Mouse (Mus musculus): ENCODE measurements at regions not wholly inside any gene's neighbourhood (a gene's known extent, or its start where the extent isn't known, plus 50 kb on each side); places are given as distances from the start of the nearest gene placed in this dataset.
A peak's percentile ranks its signal among the peaks of the same experiment; 100 is the strongest.

- H3K36me3 ChIP-seq (ENCODE audit: insufficient read depth, low read length) = no peaks in the 10 kb centered on the region
- TF ChIP-seq NANOG (IDR thresholded peaks at IDR 0.05; ENCODE audit: borderline replicate concordance, low read length) (no peak), CTCF (conservative IDR thresholded peaks at IDR 0.05; ENCODE audit: low read length) (no peak), POU5F1 (IDR thresholded peaks at IDR 0.05; ENCODE audit: borderline replicate concordance, low read length) (no peak)
- no peak overlapping the region for H3K4me3 ChIP-seq (replicated peaks; ENCODE audit: low read length)
- H3K27me3 ChIP-seq (ENCODE audit: insufficient read depth, low read length) = peaks cover 8% of the 10 kb centered on the region
- H3K4me1 ChIP-seq (replicated peaks; ENCODE audit: low read depth, low read length) = no peaks in the 10 kb centered on the region
- H3K9me3 ChIP-seq (ENCODE audit: low read length) = peaks cover 24% of the 10 kb centered on the region
Measured at GRCm38 (mm10) chr8:15273775-15274174, 227.9 kb upstream of the BB014433 start.

- H3K4me3 ChIP-seq (replicated peaks; ENCODE audit: low read length) = no peak overlapping the region
- TF ChIP-seq NANOG (IDR thresholded peaks at IDR 0.05; ENCODE audit: borderline replicate concordance, low read length) (no peak), POU5F1 (IDR thresholded peaks at IDR 0.05; ENCODE audit: borderline replicate concordance, low read length) (no peak), CTCF (conservative IDR thresholded peaks at IDR 0.05; ENCODE audit: low read length) (no peak)
- H3K27me3 ChIP-seq (ENCODE audit: insufficient read depth, low read length) = peaks cover 10% of the 10 kb centered on the region
- H3K4me1 ChIP-seq (replicated peaks; ENCODE audit: low read depth, low read length) = no peaks in the 10 kb centered on the region
- peaks cover 24% of the 10 kb centered on the region for H3K9me3 ChIP-seq (ENCODE audit: low read length)
- no peaks in the 10 kb centered on the region for H3K36me3 ChIP-seq (ENCODE audit: insufficient read depth, low read length)
Measured at GRCm38 (mm10) chr8:15271793-15272587, 226.1 kb upstream of the BB014433 start.

GRCm38 (mm10) chr8:15270290-15270689 is 224.4 kb upstream of the BB014433 start:
- no peak overlapping the region for H3K4me3 ChIP-seq (replicated peaks; ENCODE audit: low read length)
- H3K9me3 ChIP-seq (ENCODE audit: low read length) = peaks cover 17% of the 10 kb centered on the region
- H3K4me1 ChIP-seq (replicated peaks; ENCODE audit: low read depth, low read length) = no peaks in the 10 kb centered on the region
- H3K27me3 ChIP-seq (ENCODE audit: insufficient read depth, low read length) = peaks cover 10% of the 10 kb centered on the region
- H3K36me3 ChIP-seq (ENCODE audit: insufficient read depth, low read length) = no peaks in the 10 kb centered on the region
- TF ChIP-seq POU5F1 (IDR thresholded peaks at IDR 0.05; ENCODE audit: borderline replicate concordance, low read length) (no peak), NANOG (IDR thresholded peaks at IDR 0.05; ENCODE audit: borderline replicate concordance, low read length) (no peak), CTCF (conservative IDR thresholded peaks at IDR 0.05; ENCODE audit: low read length) (peak; percentile 49)

- no peaks in the 10 kb centered on the region for H3K4me1 ChIP-seq (replicated peaks; ENCODE audit: low read depth, low read length)
- H3K36me3 ChIP-seq (ENCODE audit: insufficient read depth, low read length) = no peaks in the 10 kb centered on the region
- H3K4me3 ChIP-seq (replicated peaks; ENCODE audit: low read length) = no peak overlapping the region
- H3K9me3 ChIP-seq (ENCODE audit: low read length) = no peaks in the 10 kb centered on the region
- TF ChIP-seq NANOG (IDR thresholded peaks at IDR 0.05; ENCODE audit: borderline replicate concordance, low read length) = no peak
- TF ChIP-seq CTCF (conservative IDR thresholded peaks at IDR 0.05; ENCODE audit: low read length) = no peak
- no peak for TF ChIP-seq POU5F1 (IDR thresholded peaks at IDR 0.05; ENCODE audit: borderline replicate concordance, low read length)
- no peaks in the 10 kb centered on the region for H3K27me3 ChIP-seq (ENCODE audit: insufficient read depth, low read length)
Measured at GRCm38 (mm10) chr8:15244770-15245485, 199.1 kb upstream of the BB014433 start.

DNA sequence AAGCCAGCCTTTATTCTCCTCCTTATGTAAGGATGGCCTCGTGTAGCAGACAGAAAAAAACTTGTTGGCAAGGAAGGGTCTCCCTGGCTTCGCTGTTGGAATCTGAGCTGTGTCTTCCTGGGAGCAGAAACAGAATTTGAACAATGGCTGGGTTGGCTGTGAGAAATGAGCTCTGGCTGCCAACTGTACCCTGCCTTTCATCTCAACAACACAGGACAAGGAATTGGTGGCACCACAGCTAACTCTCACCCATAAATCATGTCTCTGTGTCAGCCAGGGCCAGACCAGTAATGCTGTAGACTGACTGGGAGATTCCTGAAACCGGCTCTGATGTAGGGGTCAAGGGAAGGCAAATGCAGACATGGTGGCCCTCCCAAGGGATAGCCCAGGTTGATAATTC is 189.5 kb upstream of the BB014433 start:
- Histone ChIP-seq H3K4me1 (replicated peaks; ENCODE audit: low read depth, low read length) (no peaks in the 10 kb centered on the region), H3K27me3 (ENCODE audit: insufficient read depth, low read length) (0 out of 2 replicates have a peak, but pooled peaks cover 8% of the 10 kb centered on the region), H3K4me3 (replicated peaks; ENCODE audit: low read length) (no peak overlapping the region), H3K9me3 (ENCODE audit: low read length) (no peaks in the 10 kb centered on the region), H3K36me3 (ENCODE audit: insufficient read depth, low read length) (no peaks in the 10 kb centered on the region)
- no peak for TF ChIP-seq NANOG (IDR thresholded peaks at IDR 0.05; ENCODE audit: borderline replicate concordance, low read length)
- TF ChIP-seq CTCF (conservative IDR thresholded peaks at IDR 0.05; ENCODE audit: low read length) = no peak
- TF ChIP-seq POU5F1 (IDR thresholded peaks at IDR 0.05; ENCODE audit: borderline replicate concordance, low read length) = no peak

GRCm38 (mm10) chr8:15233241-15233640 is 187.4 kb upstream of the BB014433 start:
- H3K36me3 ChIP-seq (ENCODE audit: insufficient read depth, low read length) = no peaks in the 10 kb centered on the region
- no peaks in the 10 kb centered on the region for H3K4me1 ChIP-seq (replicated peaks; ENCODE audit: low read depth, low read length)
- H3K4me3 ChIP-seq (replicated peaks; ENCODE audit: low read length) = no peak overlapping the region
- TF ChIP-seq NANOG (IDR thresholded peaks at IDR 0.05; ENCODE audit: borderline replicate concordance, low read length) (no peak), POU5F1 (IDR thresholded peaks at IDR 0.05; ENCODE audit: borderline replicate concordance, low read length) (no peak), CTCF (conservative IDR thresholded peaks at IDR 0.05; ENCODE audit: low read length) (no peak)
- 0 out of 2 replicates have a peak, but pooled peaks cover 8% of the 10 kb centered on the region for H3K27me3 ChIP-seq (ENCODE audit: insufficient read depth, low read length)
- no peaks in the 10 kb centered on the region for H3K9me3 ChIP-seq (ENCODE audit: low read length)

GRCm38 (mm10) chr8:15230217-15230616 is 184.3 kb upstream of the BB014433 start:
- H3K4me3 ChIP-seq (replicated peaks; ENCODE audit: low read length) = no peak overlapping the region
- no peaks in the 10 kb centered on the region for H3K36me3 ChIP-seq (ENCODE audit: insufficient read depth, low read length)
- no peaks in the 10 kb centered on the region for H3K4me1 ChIP-seq (replicated peaks; ENCODE audit: low read depth, low read length)
- 0 out of 2 replicates have a peak, but pooled peaks cover 8% of the 10 kb centered on the region for H3K27me3 ChIP-seq (ENCODE audit: insufficient read depth, low read length)
- TF ChIP-seq CTCF (conservative IDR thresholded peaks at IDR 0.05; ENCODE audit: low read length) (no peak), NANOG (IDR thresholded peaks at IDR 0.05; ENCODE audit: borderline replicate concordance, low read length) (no peak), POU5F1 (IDR thresholded peaks at IDR 0.05; ENCODE audit: borderline replicate concordance, low read length) (no peak)
- H3K9me3 ChIP-seq (ENCODE audit: low read length) = no peaks in the 10 kb centered on the region

DNA sequence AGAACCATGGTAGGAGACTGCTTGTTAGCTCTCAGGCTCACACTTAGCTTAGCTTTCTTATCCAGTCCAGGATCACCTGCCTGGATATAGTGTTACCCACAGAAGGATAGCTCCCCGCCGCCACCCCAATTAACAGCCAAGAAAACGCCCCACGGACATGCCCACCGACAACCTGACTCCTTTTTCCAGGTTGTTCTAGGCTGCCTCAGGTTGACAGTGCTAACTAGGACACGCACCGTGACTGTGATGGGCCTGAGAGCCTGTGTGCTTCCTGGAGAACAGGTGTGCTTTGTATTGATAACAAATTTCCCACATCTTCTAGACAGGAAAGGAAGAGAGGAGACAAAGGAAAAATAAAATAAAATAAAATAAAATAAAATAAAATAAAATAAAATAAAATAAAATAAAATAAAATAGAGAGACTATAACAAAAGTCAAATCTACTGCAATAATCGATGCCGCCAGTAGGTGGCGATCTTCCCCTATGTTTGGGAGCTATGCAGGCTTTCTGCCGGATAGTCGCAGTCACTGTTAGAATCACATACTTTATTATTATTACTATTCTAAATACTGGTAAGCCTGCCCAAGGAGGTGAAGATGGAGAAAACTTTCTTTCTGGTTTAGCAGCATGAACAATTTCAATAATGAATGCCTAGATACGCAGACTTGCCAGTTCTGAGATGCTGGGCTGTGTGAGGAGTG is 175.5 kb upstream of the BB014433 start:
- no peak overlapping the region for H3K4me3 ChIP-seq (replicated peaks; ENCODE audit: low read length)
- H3K4me1 ChIP-seq (replicated peaks; ENCODE audit: low read depth, low read length) = 0 out of 2 replicates have a peak, but pooled peaks cover 3% of the 10 kb centered on the region
- H3K9me3 ChIP-seq (ENCODE audit: low read length) = peaks cover 6% of the 10 kb centered on the region; the same call in 1 of the 2 replicates
- TF ChIP-seq NANOG (IDR thresholded peaks at IDR 0.05; ENCODE audit: borderline replicate concordance, low read length) (no peak), CTCF (conservative IDR thresholded peaks at IDR 0.05; ENCODE audit: low read length) (peak; percentile 24), POU5F1 (IDR thresholded peaks at IDR 0.05; ENCODE audit: borderline replicate concordance, low read length) (no peak)
- H3K27me3 ChIP-seq (ENCODE audit: insufficient read depth, low read length) = no peaks in the 10 kb centered on the region
- no peaks in the 10 kb centered on the region for H3K36me3 ChIP-seq (ENCODE audit: insufficient read depth, low read length)
